In the genomic region with DNA sequence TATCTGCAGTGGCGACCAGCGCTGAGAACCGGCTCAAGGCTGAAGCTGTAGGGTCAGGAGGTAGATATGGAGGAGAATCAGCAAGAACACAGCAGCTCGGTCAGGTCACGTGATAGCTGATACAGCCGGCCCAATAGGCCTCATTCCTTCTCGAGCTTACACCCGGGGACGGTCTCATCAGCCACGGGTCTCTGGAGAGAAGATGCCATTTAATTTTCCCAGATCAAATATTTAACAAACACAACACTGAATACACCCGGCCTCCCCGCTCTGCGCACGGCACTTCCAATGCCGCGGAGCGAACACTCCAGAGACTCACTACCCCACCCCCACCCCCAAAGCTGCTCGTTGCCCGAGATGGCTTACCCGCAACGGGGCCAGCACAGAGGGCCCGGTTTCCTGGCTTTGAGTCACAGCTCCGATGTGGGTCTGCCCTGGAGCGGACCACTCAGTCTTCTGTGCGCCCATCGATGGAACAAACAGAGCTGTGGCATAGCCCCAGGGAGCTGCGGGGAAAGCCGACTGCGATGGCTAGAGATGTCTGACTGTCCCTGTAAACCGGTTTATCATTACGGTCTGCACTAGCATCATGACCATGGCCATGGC, we compare ENCODE assay signal across 10 mouse cellular contexts. TPM values are rescaled to one million over a fixed set of nuclear protein-coding genes. Genes with fewer than 3 reads are reported as not detected.
DNase-seq lines count a peak whose midpoint lies in the region; ATAC-seq and TF ChIP-seq lines count a peak whose summit lies in the region.
"Had no signal": no experiment of that assay in that cellular context is flagged by ENCODE, and none has a peak within 500 bp of the region (broad histone marks: within the 10 kb centered on the region; RNA-seq: fewer than 3 reads in every experiment).

No protein-coding gene starts in this region.

- peak overlapping the region; percentile 17; the same call in 1 of the 2 replicates for H3K4me2 ChIP-seq in neural tube, embryonic 11.5 days (ENCODE audit: low read depth)
- H3K4me2 ChIP-seq in limb, embryonic 13.5 days (replicated peaks): peak overlapping the region; percentile 47
- peak overlapping the region; percentile 27; the same call in 1 of the 2 replicates for H3K4me2 ChIP-seq in stomach, postnatal 0 days (replicated peaks; ENCODE audit: low read depth)

- no peaks in the 10 kb centered on the region for H3K36me3 ChIP-seq in heart, embryonic 10.5 days
- H3K36me3 ChIP-seq in neural tube, embryonic 11.5 days (ENCODE audit: control insufficient read depth, insufficient read depth, low read length): no peaks in the 10 kb centered on the region
- no peaks in the 10 kb centered on the region for H3K36me3 ChIP-seq in limb, embryonic 13.5 days
- H3K36me3 ChIP-seq in stomach, postnatal 0 days (ENCODE audit: control insufficient read depth, insufficient read depth, low read length): no peaks in the 10 kb centered on the region

- peaks cover 32% of the 10 kb centered on the region for H3K4me1 ChIP-seq in heart, embryonic 10.5 days
- no peaks in the 10 kb centered on the region for H3K4me1 ChIP-seq in neural tube, embryonic 11.5 days (ENCODE audit: control insufficient read depth, insufficient read depth, low read length)
- no peaks in the 10 kb centered on the region for H3K4me1 ChIP-seq in limb, embryonic 13.5 days
- H3K4me1 ChIP-seq in stomach, postnatal 0 days (replicated peaks; ENCODE audit: control insufficient read depth, insufficient read depth): no peaks in the 10 kb centered on the region

- H3K27ac ChIP-seq in heart, embryonic 10.5 days: no peak overlapping the region
- no peak overlapping the region for H3K27ac ChIP-seq in neural tube, embryonic 11.5 days (ENCODE audit: low read depth, low read length)
- H3K27ac ChIP-seq in limb, embryonic 13.5 days: no peak overlapping the region
- no peak overlapping the region for H3K27ac ChIP-seq in stomach, postnatal 0 days (replicated peaks)

- H3K27me3 ChIP-seq in heart, embryonic 10.5 days (ENCODE audit: insufficient read depth, poor library complexity, severe bottlenecking): peaks cover 100% of the 10 kb centered on the region
- H3K27me3 ChIP-seq in neural tube, embryonic 11.5 days (ENCODE audit: control insufficient read depth, insufficient read depth, low read length): no peaks in the 10 kb centered on the region
- H3K27me3 ChIP-seq in limb, embryonic 13.5 days: peaks cover 19% of the 10 kb centered on the region
- H3K27me3 ChIP-seq in stomach, postnatal 0 days (ENCODE audit: control insufficient read depth, insufficient read depth, low read length): no peaks in the 10 kb centered on the region

- TF ChIP-seq EP300 in stomach, postnatal 0 days (optimal IDR thresholded peaks at IDR 0.05): no peak

- H3K4me3 ChIP-seq in heart, embryonic 10.5 days: peak overlapping the region; percentile 45
- no peak overlapping the region for H3K4me3 ChIP-seq in neural tube, embryonic 11.5 days (ENCODE audit: low read depth, low read length)
- H3K4me3 ChIP-seq in limb, embryonic 13.5 days: no peak overlapping the region
- H3K4me3 ChIP-seq in stomach, postnatal 0 days (ENCODE audit: low read depth, low read length): no peak overlapping the region
- H3K4me3 ChIP-seq: myocyte had no signal

- DNase-seq in heart, embryonic 10.5 days (ENCODE audit: low spot score): no peak
- DNase-seq in heart, adult 8-10 months (ENCODE audit: low spot score): no peak
- DNase-seq in neural tube, embryonic 11.5 days (ENCODE audit: low spot score): peak; percentile 57
- DNase-seq in neural tube, embryonic 10.5 days (ENCODE audit: extremely low spot score, low spot score): no peak
- no peak for DNase-seq in stomach, postnatal 0 days (ENCODE audit: low spot score)
- DNase-seq in ovary, postnatal 10 days (ENCODE audit: low spot score): no peak
- DNase-seq in kidney, postnatal 14 days: no peak
- DNase-seq: heart, postnatal 14 days had no signal

- 36% methylated on average over 31 of the region's 31 CpGs for WGBS in heart, embryonic 10.5 days
- 47% methylated on average over 31 of the region's 31 CpGs for WGBS in neural tube, embryonic 11.5 days
- 57% methylated on average over 31 of the region's 31 CpGs for whole genome bisulfite sequencing in limb, embryonic 13.5 days
- 42% methylated on average over 31 of the region's 31 CpGs for WGBS in stomach, postnatal 0 days

- ATAC-seq in neural tube, embryonic 11.5 days (ENCODE audit: insufficient read depth, low FRiP score, low TSS enrichment): no peak
- ATAC-seq in limb, embryonic 13.5 days (ENCODE audit: low FRiP score, low read depth): no peak
- no peak for ATAC-seq in stomach, postnatal 0 days (ENCODE audit: low FRiP score, low TSS enrichment)

- H3K9ac ChIP-seq in neural tube, embryonic 11.5 days (ENCODE audit: low read length): peak overlapping the region; percentile 29; the same call in 1 of the 2 replicates
- no peak overlapping the region for H3K9ac ChIP-seq in limb, embryonic 13.5 days
- no peak overlapping the region for H3K9ac ChIP-seq in stomach, postnatal 0 days (ENCODE audit: low read length)

- no peak for TF ChIP-seq CTCF in stomach, postnatal 0 days (IDR thresholded peaks at IDR 0.05; ENCODE audit: low read depth)

- no peaks in the 10 kb centered on the region for H3K9me3 ChIP-seq in heart, embryonic 10.5 days
- no peaks in the 10 kb centered on the region for H3K9me3 ChIP-seq in neural tube, embryonic 11.5 days (ENCODE audit: control insufficient read depth, low read length)
- H3K9me3 ChIP-seq in limb, embryonic 13.5 days: no peaks in the 10 kb centered on the region
- no peaks in the 10 kb centered on the region for H3K9me3 ChIP-seq in stomach, postnatal 0 days (ENCODE audit: control insufficient read depth, low read length)

RNA-seq across cellular contexts. Expression of a gene that starts 48.7 kb away (rescaled TPM):
- polyA plus RNA-seq in heart, embryonic 10.5 days (2016; fragmentation: Nextera tagmentation; extraction: Ambion mirVana): 0.16 and 0.63 TPM in 2 replicates
- total RNA-seq in heart, adult 8-10 months (2022): under 1 TPM; 0.08 to 0.22 (median 0.17) TPM
- 4.7 and 4.8 TPM in 2 replicates for polyA plus RNA-seq in neural tube, embryonic 11.5 days (2014; fragmentation: Nextera tagmentation; extraction: Ambion mirVana)
- 0.25 and 0.40 TPM in 2 replicates for polyA plus RNA-seq in limb, embryonic 13.5 days (2015; fragmentation: Nextera tagmentation; extraction: Ambion mirVana)
- polyA plus RNA-seq in stomach, postnatal 0 days (2015; fragmentation: Nextera tagmentation; extraction: Ambion mirVana): 0.42 and 0.47 TPM in 2 replicates
- polyA plus RNA-seq: myocyte had no signal
